Mouse (Mus musculus) brain, embryonic 14.5 days (tissue): Measurements from ENCODE around the gene Ssh3. TPM values are rescaled to one million over a fixed set of nuclear protein-coding genes. Genes with fewer than 3 reads are reported as not detected.

Experiments
- DNase-seq: peaks from one replicate; pipeline ENCODE4 v3.0.0-alpha.2; 2011; ENCODE audit warnings: low read depth
- CTCF ChIP-seq: fragments of 200-500 bp; IDR thresholded peaks from 2 replicates; pipeline ENCODE4 v1.5.1; 2012; ENCODE audit warnings: inconsistent platforms, mild to moderate bottlenecking, moderate library complexity, borderline replicate concordance; ENCODE audit not compliant: insufficient read depth, insufficient read length; ENCODE audit errors: extremely low read depth
- POLR2A ChIP-seq: fragments of 200-500 bp; IDR thresholded peaks from 2 replicates; pipeline ENCODE4 v1.6.1; 2012; ENCODE audit warnings: mild to moderate bottlenecking, inconsistent platforms, borderline replicate concordance; ENCODE audit not compliant: poor library complexity, insufficient read depth, insufficient read length, severe bottlenecking; ENCODE audit errors: extremely low read depth
- polyA plus RNA-seq: library from polyadenylated mRNA; depleted of rRNA; stranded (reverse); fragments of >200 nt; gene quantifications from 2 replicates; pipeline ENCODE4 v1.2.3, GENCODE M21; 2012

Gene Ssh3
- polyA plus RNA-seq, 1 experiment, result 57.5 TPM

DNA sequence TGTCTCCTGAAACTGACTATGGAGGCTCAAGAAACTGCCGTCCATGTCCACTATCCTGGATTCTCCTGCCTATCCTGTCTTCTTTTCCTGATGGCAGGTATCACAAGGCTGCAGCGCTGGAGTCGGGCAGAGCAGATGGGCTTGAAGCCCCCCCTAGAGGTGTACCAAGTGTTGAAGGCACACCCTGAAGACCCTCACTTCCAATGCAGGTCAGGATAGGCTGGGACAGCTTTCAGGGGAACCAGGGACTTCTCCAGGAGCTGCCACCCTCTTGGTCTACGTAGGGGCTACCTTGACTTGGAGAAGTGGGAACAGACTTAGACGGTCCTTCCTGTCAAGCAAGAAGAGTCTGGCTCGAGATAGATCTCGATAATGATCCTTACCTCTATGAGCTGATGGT, 36.3 kb downstream of the Ssh3 start:
- no peak for DNase-seq
- TF ChIP-seq CTCF, result no peak
- TF ChIP-seq POLR2A, result no peak

- DNase-seq, result no peak
These were observed 36.8 kb downstream of the Ssh3 start for GRCm38 (mm10) chr19:4232186-4232572.

GRCm38 (mm10) chr19:4231253-4232185, 37.5 kb downstream of the Ssh3 start, which contains the start of gene Pold4:
Gene Pold4, plus strand, starts transcription at chr19:4231899.
- TF ChIP-seq CTCF, result no peak
- TF ChIP-seq POLR2A, result no peak

More at GRCm38 (mm10) chr19:4232186-4232572, 36.8 kb downstream of the Ssh3 start:
- no peak for TF ChIP-seq CTCF
- TF ChIP-seq POLR2A, result no peak

GRCm38 (mm10) chr19:4230415-4230814, 38.6 kb downstream of the Ssh3 start:
- no peak for DNase-seq
- TF ChIP-seq CTCF (no peak), POLR2A (no peak)

More at GRCm38 (mm10) chr19:4231253-4232185, 37.5 kb downstream of the Ssh3 start, which contains the start of gene Pold4:
- DNase-seq, result peak; percentile 98

DNA sequence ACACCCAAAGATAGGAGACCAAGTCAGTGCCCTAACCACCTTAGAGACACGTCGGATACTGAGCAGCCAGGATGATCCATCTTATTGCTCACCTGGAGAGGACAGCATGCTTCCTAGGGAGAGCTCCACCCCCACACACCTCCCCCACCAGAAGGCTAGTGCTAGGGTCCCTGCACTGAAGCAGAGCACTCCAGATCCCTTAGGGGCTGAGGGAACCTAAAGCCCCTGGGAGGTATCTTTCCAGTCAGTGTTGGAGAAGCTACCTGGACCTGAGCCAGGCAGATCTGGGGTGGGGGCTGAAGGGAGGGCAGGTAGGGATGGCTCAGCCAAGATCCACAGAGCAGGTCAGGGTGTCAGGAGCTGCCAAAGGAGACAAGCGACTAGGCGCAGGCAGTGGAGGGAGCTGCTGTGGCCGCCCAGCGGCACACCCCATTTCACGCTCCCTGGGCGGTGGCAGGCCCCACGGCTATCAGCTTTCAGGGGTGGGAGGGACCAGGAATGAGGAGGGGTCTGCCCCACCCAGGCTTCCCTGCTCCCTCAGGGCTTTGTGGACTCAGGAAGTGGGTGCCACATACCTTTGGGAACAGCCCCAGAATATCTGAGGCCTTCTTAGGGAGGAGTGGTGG, 39.4 kb downstream of the Ssh3 start:
- no peak for DNase-seq
- no peak for TF ChIP-seq POLR2A
- no peak for TF ChIP-seq CTCF

DNA sequence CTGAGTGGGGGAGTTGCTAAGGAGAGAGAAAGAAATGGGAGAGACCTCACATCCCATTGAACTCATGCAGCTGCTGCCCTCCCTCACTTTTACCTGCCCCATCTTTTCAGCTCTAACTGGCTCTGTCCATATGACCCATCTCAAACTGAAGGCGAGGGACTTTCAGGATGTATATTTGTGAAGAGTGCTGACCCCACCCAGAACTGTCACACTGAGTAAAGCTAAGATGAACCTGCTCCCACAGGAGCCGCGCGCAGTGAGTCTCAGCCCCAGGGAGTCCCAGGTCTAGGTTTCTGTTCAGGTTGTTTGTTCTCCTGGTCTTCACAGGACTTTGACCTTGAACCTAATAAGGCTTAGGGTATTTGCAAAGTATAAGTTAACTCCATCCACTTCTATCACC, 40.1 kb downstream of the Ssh3 start:
- TF ChIP-seq POLR2A (no peak), CTCF (no peak)
- DNase-seq, result no peak

DNA sequence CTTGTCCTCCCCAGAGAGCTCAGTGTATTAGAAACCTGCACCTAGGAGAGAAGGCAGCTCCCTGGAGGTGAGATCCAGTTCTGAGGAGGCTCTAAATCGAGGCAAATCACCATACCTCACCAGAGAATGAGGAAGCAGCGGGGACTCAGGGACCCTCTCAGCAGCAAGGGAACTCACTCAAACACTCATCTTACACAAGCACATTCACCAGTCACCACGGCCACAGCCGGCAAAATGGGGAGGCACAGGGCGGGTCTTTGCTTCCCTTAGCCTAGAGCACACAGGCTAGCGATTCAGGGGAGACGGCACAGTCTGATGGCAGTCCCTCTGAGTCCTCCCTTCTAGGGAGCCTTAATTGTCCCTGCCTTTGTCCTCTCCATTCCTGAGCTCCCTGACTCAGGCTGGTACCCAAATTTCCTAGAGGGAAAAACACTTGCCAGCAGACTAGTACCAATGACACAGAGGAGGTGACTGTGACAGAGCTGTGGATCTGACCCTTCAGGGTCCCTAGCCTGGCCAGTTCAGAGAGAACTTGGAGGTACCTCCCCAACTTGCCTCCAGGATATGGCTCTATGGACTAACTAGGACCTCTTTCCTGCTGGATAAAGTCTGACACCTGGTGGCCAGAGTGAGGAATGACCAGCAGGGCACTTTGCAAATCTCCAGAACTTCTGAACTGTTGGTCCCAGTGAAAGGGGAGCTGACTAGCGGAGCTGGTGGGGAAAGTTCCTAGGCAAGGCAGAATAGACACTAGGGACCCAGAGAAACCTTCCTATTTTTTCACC, 40.9 kb downstream of the Ssh3 start:
- TF ChIP-seq POLR2A (no peak), CTCF (peak; percentile 91)

GRCm38 (mm10) chr19:4227446-4227845, 41.5 kb downstream of the Ssh3 start:
- TF ChIP-seq CTCF, result no peak
- no peak for TF ChIP-seq POLR2A
- DNase-seq, result no peak

More for the DNA sequence above, 40.9 kb downstream of the Ssh3 start:
- peak; percentile 87 for DNase-seq

DNA sequence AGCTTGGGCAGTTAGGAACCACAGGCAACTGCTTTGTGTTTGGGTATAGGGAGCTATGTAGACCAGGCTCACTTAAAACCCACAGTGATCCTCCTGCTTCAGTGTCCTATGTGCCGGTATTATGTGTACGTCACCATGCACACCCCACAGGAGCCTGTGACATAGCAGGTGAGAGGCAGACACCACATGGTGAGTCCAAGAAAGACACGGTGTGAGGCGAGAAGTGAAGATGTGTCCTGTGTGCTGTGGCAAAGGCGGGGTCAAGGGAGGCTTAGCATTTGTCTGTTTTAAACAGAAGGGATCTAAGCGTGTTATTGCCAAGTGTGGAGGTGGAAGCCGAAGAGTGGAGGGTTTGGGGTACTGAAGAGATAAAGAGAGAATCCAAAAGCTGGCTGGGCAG, 42.2 kb downstream of the Ssh3 start:
- TF ChIP-seq POLR2A, result no peak
- TF ChIP-seq CTCF, result no peak
- DNase-seq, result no peak

DNA sequence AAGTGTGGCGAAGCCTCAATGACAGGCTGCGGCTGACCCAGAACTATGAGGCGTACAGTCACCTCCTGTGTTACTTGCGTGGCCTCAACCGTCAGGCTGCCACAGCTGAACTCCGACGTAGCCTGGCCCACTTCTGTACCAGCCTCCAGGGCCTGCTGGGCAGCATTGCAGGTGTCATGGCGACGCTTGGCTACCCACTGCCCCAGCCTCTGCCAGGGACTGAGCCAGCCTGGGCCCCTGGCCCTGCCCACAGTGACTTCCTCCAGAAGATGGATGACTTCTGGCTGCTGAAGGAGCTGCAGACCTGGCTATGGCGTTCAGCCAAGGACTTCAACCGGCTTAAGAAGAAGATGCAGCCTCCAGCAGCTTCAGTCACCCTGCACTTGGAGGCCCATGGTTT, 46.8 kb downstream of the Ssh3 start:
- TF ChIP-seq POLR2A (no peak), CTCF (no peak)
- no peak for DNase-seq

DNA sequence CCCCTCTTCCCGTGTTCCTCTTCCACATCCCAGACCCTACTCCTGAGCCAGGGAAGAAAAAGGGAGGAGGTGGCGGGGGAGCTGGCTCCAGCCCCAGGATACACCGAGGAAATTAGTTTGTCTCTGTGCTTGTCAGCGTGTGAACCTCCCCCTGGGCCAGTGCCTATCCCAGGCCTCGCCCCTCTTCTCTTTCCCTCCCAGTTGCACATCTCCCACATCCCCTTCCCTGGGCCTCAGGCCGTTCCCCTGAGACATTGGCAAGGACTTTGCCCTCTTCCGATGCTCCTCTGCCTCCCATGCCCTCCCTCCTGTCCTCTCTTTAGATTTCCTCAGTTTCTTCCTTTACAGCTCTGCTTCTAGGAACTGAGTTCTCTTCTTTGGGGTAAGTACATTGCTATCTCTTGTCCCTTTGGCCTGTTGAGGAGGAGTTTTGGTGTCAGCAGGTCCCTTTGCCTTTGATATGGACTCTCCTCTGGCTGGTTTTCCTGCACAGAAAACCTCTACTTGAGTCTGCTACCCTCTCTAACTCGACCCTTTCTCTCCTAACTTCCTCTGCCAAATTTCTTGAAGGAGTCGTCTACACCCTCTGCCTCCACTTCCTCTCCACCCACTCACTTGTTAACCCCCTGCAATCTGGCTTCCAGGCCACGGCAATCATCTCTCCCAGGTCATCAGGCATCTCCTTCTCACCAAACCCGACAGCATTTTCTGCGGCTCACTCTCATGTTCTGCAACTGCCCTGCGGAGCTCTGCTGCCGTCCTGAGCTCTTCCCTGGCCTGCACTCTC, 47.8 kb downstream of the Ssh3 start:
- no peak for TF ChIP-seq POLR2A
- no peak for TF ChIP-seq CTCF
- DNase-seq, result peak; percentile 65
